Mouse (Mus musculus) embryonic fibroblast, embryonic 13.5 days (primary cell): ENCODE measurements at regions not wholly inside any gene's neighbourhood (a gene's known extent, or its start where the extent isn't known, plus 50 kb on each side); places are given as distances from the start of the nearest gene placed in this dataset.

Experiments used
- CTCF ChIP-seq: IDR thresholded peaks from 2 replicates; pipeline ENCODE4 v1.5.1; 2011; ENCODE audit warnings: mild to moderate bottlenecking, control low read depth, low read length, moderate library complexity, borderline replicate concordance; ENCODE audit not compliant: insufficient read depth
- POLR2A ChIP-seq: IDR thresholded peaks from 2 replicates; pipeline ENCODE4 v1.6.1; 2011; ENCODE audit warnings: low read depth, mild to moderate bottlenecking, control low read depth, low read length, moderate library complexity

- TF ChIP-seq CTCF (no peak), POLR2A (no peak)
Measured at GRCm38 (mm10) chr2:45454811-45455210, 337.6 kb upstream of the Zeb2 start.
